Mouse (Mus musculus): Measurements from ENCODE around the gene Olfr780. TPM values are rescaled to one million over a fixed set of nuclear protein-coding genes. Genes with fewer than 3 reads are reported as not detected.

Gene Olfr780
- polyA plus RNA-seq (2014; fragmentation: Illumina TruSeq; extraction: RNeasy Lipid Tissue Mini Kit (QIAGEN cat#74804); ENCODE audit: low read depth, low replicate concordance): not detected

GRCm38 (mm10) chr10:129317817-129318216 lies at the start of gene Olfr780:
Olfr780 (plus strand) TSS chr10:129318117.

GRCm38 (mm10) chr10:129271081-129271535 lies 46.8 kb upstream of the Olfr780 start, which contains the start of gene Olfr777:
Olfr777 (minus strand) TSS chr10:129271485.

GRCm38 (mm10) chr10:129328554-129328953 lies 10.6 kb downstream of the Olfr780 start, which contains the start of gene Olfr781:
Olfr781 (plus strand) TSS chr10:129328854.

GRCm38 (mm10) chr10:129348550-129348949 lies 30.6 kb downstream of the Olfr780 start, which contains the start of gene Olfr782:
Olfr782 (plus strand) TSS chr10:129348850.

Other genes with a start within 250 kb of the Olfr780 start
- gene Olfr766-ps1, start 249.1 kb upstream of the Olfr780 start, polyA plus RNA-seq (2014; fragmentation: Illumina TruSeq; extraction: RNeasy Lipid Tissue Mini Kit (QIAGEN cat#74804); ENCODE audit: low read depth, low replicate concordance): not detected
- not detected for gene Olfr767, start 235.2 kb upstream of the Olfr780 start, polyA plus RNA-seq (2014; fragmentation: Illumina TruSeq; extraction: RNeasy Lipid Tissue Mini Kit (QIAGEN cat#74804); ENCODE audit: low read depth, low replicate concordance)
- gene Olfr768, start 218.7 kb upstream of the Olfr780 start, polyA plus RNA-seq (2014; fragmentation: Illumina TruSeq; extraction: RNeasy Lipid Tissue Mini Kit (QIAGEN cat#74804); ENCODE audit: low read depth, low replicate concordance): not detected
- gene Olfr769, start 200.3 kb upstream of the Olfr780 start, polyA plus RNA-seq (2014; fragmentation: Illumina TruSeq; extraction: RNeasy Lipid Tissue Mini Kit (QIAGEN cat#74804); ENCODE audit: low read depth, low replicate concordance): not detected
- not detected for gene Olfr770, start 179.1 kb upstream of the Olfr780 start, polyA plus RNA-seq (2014; fragmentation: Illumina TruSeq; extraction: RNeasy Lipid Tissue Mini Kit (QIAGEN cat#74804); ENCODE audit: low read depth, low replicate concordance)
- not detected for gene Olfr771, start 153.4 kb upstream of the Olfr780 start, polyA plus RNA-seq (2014; fragmentation: Illumina TruSeq; extraction: RNeasy Lipid Tissue Mini Kit (QIAGEN cat#74804); ENCODE audit: low read depth, low replicate concordance)
- gene Olfr772, start 140.2 kb upstream of the Olfr780 start, polyA plus RNA-seq (2014; fragmentation: Illumina TruSeq; extraction: RNeasy Lipid Tissue Mini Kit (QIAGEN cat#74804); ENCODE audit: low read depth, low replicate concordance): not detected
- not detected for gene Olfr773, start 130.7 kb upstream of the Olfr780 start, polyA plus RNA-seq (2014; fragmentation: Illumina TruSeq; extraction: RNeasy Lipid Tissue Mini Kit (QIAGEN cat#74804); ENCODE audit: low read depth, low replicate concordance)
- not detected for gene Olfr774, start 81.9 kb upstream of the Olfr780 start, polyA plus RNA-seq (2014; fragmentation: Illumina TruSeq; extraction: RNeasy Lipid Tissue Mini Kit (QIAGEN cat#74804); ENCODE audit: low read depth, low replicate concordance)
- not detected for gene Olfr775, start 69.7 kb upstream of the Olfr780 start, polyA plus RNA-seq (2014; fragmentation: Illumina TruSeq; extraction: RNeasy Lipid Tissue Mini Kit (QIAGEN cat#74804); ENCODE audit: low read depth, low replicate concordance)
- gene Olfr776, start 59.0 kb upstream of the Olfr780 start, polyA plus RNA-seq (2014; fragmentation: Illumina TruSeq; extraction: RNeasy Lipid Tissue Mini Kit (QIAGEN cat#74804); ENCODE audit: low read depth, low replicate concordance): not detected
- gene Olfr777, start 46.6 kb upstream of the Olfr780 start, polyA plus RNA-seq (2014; fragmentation: Illumina TruSeq; extraction: RNeasy Lipid Tissue Mini Kit (QIAGEN cat#74804); ENCODE audit: low read depth, low replicate concordance): not detected
- gene Olfr781, start 10.7 kb downstream of the Olfr780 start, polyA plus RNA-seq (2014; fragmentation: Illumina TruSeq; extraction: RNeasy Lipid Tissue Mini Kit (QIAGEN cat#74804); ENCODE audit: low read depth, low replicate concordance): not detected
- not detected for gene Olfr782, start 30.7 kb downstream of the Olfr780 start, polyA plus RNA-seq (2014; fragmentation: Illumina TruSeq; extraction: RNeasy Lipid Tissue Mini Kit (QIAGEN cat#74804); ENCODE audit: low read depth, low replicate concordance)
- gene Olfr784, start 66.0 kb downstream of the Olfr780 start, polyA plus RNA-seq (2014; fragmentation: Illumina TruSeq; extraction: RNeasy Lipid Tissue Mini Kit (QIAGEN cat#74804); ENCODE audit: low read depth, low replicate concordance): not detected
- not detected for gene Olfr785, start 87.3 kb downstream of the Olfr780 start, polyA plus RNA-seq (2014; fragmentation: Illumina TruSeq; extraction: RNeasy Lipid Tissue Mini Kit (QIAGEN cat#74804); ENCODE audit: low read depth, low replicate concordance)
- not detected for gene Olfr786, start 109.2 kb downstream of the Olfr780 start, polyA plus RNA-seq (2014; fragmentation: Illumina TruSeq; extraction: RNeasy Lipid Tissue Mini Kit (QIAGEN cat#74804); ENCODE audit: low read depth, low replicate concordance)
- gene Olfr787, start 143.7 kb downstream of the Olfr780 start, polyA plus RNA-seq (2014; fragmentation: Illumina TruSeq; extraction: RNeasy Lipid Tissue Mini Kit (QIAGEN cat#74804); ENCODE audit: low read depth, low replicate concordance): not detected
- not detected for gene Olfr788, start 152.9 kb downstream of the Olfr780 start, polyA plus RNA-seq (2014; fragmentation: Illumina TruSeq; extraction: RNeasy Lipid Tissue Mini Kit (QIAGEN cat#74804); ENCODE audit: low read depth, low replicate concordance)
- not detected for gene Olfr789, start 166.6 kb downstream of the Olfr780 start, polyA plus RNA-seq (2014; fragmentation: Illumina TruSeq; extraction: RNeasy Lipid Tissue Mini Kit (QIAGEN cat#74804); ENCODE audit: low read depth, low replicate concordance)
- gene Olfr790, start 180.4 kb downstream of the Olfr780 start, polyA plus RNA-seq (2014; fragmentation: Illumina TruSeq; extraction: RNeasy Lipid Tissue Mini Kit (QIAGEN cat#74804); ENCODE audit: low read depth, low replicate concordance): not detected
- gene Olfr791, start 203.7 kb downstream of the Olfr780 start, polyA plus RNA-seq (2014; fragmentation: Illumina TruSeq; extraction: RNeasy Lipid Tissue Mini Kit (QIAGEN cat#74804); ENCODE audit: low read depth, low replicate concordance): not detected
- gene Olfr792, start 221.0 kb downstream of the Olfr780 start, polyA plus RNA-seq (2014; fragmentation: Illumina TruSeq; extraction: RNeasy Lipid Tissue Mini Kit (QIAGEN cat#74804); ENCODE audit: low read depth, low replicate concordance): not detected
- gene Olfr794, start 249.5 kb downstream of the Olfr780 start, polyA plus RNA-seq (2014; fragmentation: Illumina TruSeq; extraction: RNeasy Lipid Tissue Mini Kit (QIAGEN cat#74804); ENCODE audit: low read depth, low replicate concordance): not detected